15 mouse cellular contexts compared by ENCODE assay signal in the genomic region with DNA sequence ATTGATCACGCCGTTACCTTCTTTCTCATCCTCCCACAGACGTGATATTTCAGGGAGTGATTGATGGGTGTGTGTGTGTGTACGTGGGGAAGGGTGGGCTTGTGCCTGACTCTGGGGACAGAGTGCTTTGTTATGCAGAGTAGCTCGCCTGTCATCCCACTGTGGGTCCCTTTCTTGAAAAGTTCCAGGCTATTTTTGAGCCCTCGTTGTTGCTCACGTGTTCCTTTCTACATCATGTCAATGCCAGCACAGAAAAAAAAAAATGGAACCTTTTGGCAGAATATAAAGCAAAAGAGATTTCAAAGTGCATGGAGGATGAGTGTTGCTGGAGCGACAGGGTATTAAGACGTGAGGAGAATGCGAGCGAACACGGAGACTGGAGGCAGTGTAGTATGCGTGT.
DNase-seq lines count a peak whose midpoint lies in the region; ATAC-seq lines count a peak whose summit lies in the region.
"Had no signal": no experiment of that assay in that cellular context is flagged by ENCODE, and none has a peak within 500 bp of the region (broad histone marks: within the 10 kb centered on the region; RNA-seq: fewer than 3 reads in every experiment).

No protein-coding gene starts in this region.

- H3K4me2 ChIP-seq in midbrain, embryonic 11.5 days: no peak overlapping the region
- H3K4me2 ChIP-seq in forebrain, embryonic 16.5 days (ENCODE audit: low read length): no peak overlapping the region
- no peak overlapping the region; the same call in 1 of the 2 replicates for H3K4me2 ChIP-seq in hindbrain, embryonic 16.5 days (ENCODE audit: low read length)
- H3K4me2 ChIP-seq: neural tube, embryonic 12.5 days had no signal

- no peak for ATAC-seq in midbrain, embryonic 11.5 days (ENCODE audit: low FRiP score)
- ATAC-seq in forebrain, embryonic 16.5 days: peak; percentile 51
- ATAC-seq in hindbrain, embryonic 16.5 days: no peak

- H3K4me1 ChIP-seq in midbrain, embryonic 10.5 days: peaks cover 26% of the 10 kb centered on the region
- peaks cover 13% of the 10 kb centered on the region for H3K4me1 ChIP-seq in midbrain, embryonic 11.5 days (ENCODE audit: control insufficient read depth, insufficient read depth, low read length)
- H3K4me1 ChIP-seq in forebrain, embryonic 16.5 days (replicated peaks; ENCODE audit: control insufficient read depth, insufficient read depth, low read length): peaks cover 25% of the 10 kb centered on the region
- peaks cover 29% of the 10 kb centered on the region for H3K4me1 ChIP-seq in hindbrain, embryonic 16.5 days (ENCODE audit: control insufficient read depth, insufficient read depth, low read depth, low read length)

- no peaks in the 10 kb centered on the region for H3K36me3 ChIP-seq in midbrain, embryonic 10.5 days
- H3K36me3 ChIP-seq in midbrain, embryonic 11.5 days (ENCODE audit: control insufficient read depth, insufficient read depth, low read length): no peaks in the 10 kb centered on the region
- H3K36me3 ChIP-seq in forebrain, embryonic 16.5 days (ENCODE audit: control insufficient read depth, insufficient read depth): no peaks in the 10 kb centered on the region
- H3K36me3 ChIP-seq in hindbrain, embryonic 16.5 days (ENCODE audit: control insufficient read depth, insufficient read depth, low read length): no peaks in the 10 kb centered on the region
- H3K36me3 ChIP-seq: G1E; neural tube, embryonic 12.5 days had no signal

- H3K4me3 ChIP-seq in midbrain, embryonic 10.5 days: no peak overlapping the region
- no peak overlapping the region for H3K4me3 ChIP-seq in midbrain, embryonic 11.5 days (ENCODE audit: low read depth, low read length)
- H3K4me3 ChIP-seq in forebrain, embryonic 16.5 days (replicated peaks; ENCODE audit: low read length): no peak overlapping the region
- no peak overlapping the region for H3K4me3 ChIP-seq in hindbrain, embryonic 16.5 days (ENCODE audit: low read length)
- H3K4me3 ChIP-seq: neural tube, embryonic 12.5 days had no signal

- H3K27me3 ChIP-seq in midbrain, embryonic 10.5 days (ENCODE audit: low read depth, poor library complexity, severe bottlenecking): no peaks in the 10 kb centered on the region
- no peaks in the 10 kb centered on the region for H3K27me3 ChIP-seq in midbrain, embryonic 11.5 days (ENCODE audit: control insufficient read depth, insufficient read depth, low read length)
- no peaks in the 10 kb centered on the region for H3K27me3 ChIP-seq in forebrain, embryonic 16.5 days (replicated peaks; ENCODE audit: control insufficient read depth, insufficient read depth, low read length)
- H3K27me3 ChIP-seq in hindbrain, embryonic 16.5 days (replicated peaks; ENCODE audit: control insufficient read depth, insufficient read depth, low read length): no peaks in the 10 kb centered on the region
- H3K27me3 ChIP-seq: neural tube, embryonic 12.5 days had no signal

- no peak for DNase-seq in midbrain, embryonic 10.5 days (ENCODE audit: low spot score)
- DNase-seq in midbrain, embryonic 11.5 days (ENCODE audit: low spot score, missing footprints): no peak
- DNase-seq in telencephalon, adult 2 months (ENCODE audit: low read depth, low spot score): peak; percentile 48
- no peak for DNase-seq in cerebellum, postnatal 10 days
- no peak for DNase-seq in heart, postnatal 4 days
- DNase-seq: cerebellum, postnatal 14 days; gastrocnemius, postnatal 14 days; lung, adult 18-20 months; lung, postnatal 4 days; right cerebral cortex, postnatal 25 days; thymus, postnatal 25 days had no signal

- no peak overlapping the region for H3K9ac ChIP-seq in midbrain, embryonic 11.5 days (ENCODE audit: low read length)
- H3K9ac ChIP-seq in forebrain, embryonic 16.5 days (replicated peaks; ENCODE audit: low read depth, low read length): no peak overlapping the region
- H3K9ac ChIP-seq in hindbrain, embryonic 16.5 days (ENCODE audit: low read depth, low read length): 0 out of 2 replicates have a peak overlapping the region, but pooled peaks have one; percentile 9
- H3K9ac ChIP-seq: neural tube, embryonic 12.5 days had no signal

- WGBS in midbrain, embryonic 10.5 days: 71% methylated on average over 13 of the region's 13 CpGs
- WGBS in midbrain, embryonic 11.5 days: 55% methylated on average over 13 of the region's 13 CpGs
- 26% methylated on average over 13 of the region's 13 CpGs for WGBS in forebrain, embryonic 16.5 days
- 26% methylated on average over 13 of the region's 13 CpGs for WGBS in hindbrain, embryonic 16.5 days

- 0 out of 2 replicates have a peak overlapping the region, but pooled peaks have one; percentile 23 for H3K27ac ChIP-seq in midbrain, embryonic 10.5 days (replicated peaks)
- H3K27ac ChIP-seq in midbrain, embryonic 11.5 days (ENCODE audit: low read depth, low read length): no peak overlapping the region
- H3K27ac ChIP-seq in forebrain, embryonic 16.5 days (ENCODE audit: low read length): 0 out of 2 replicates have a peak overlapping the region, but pooled peaks have one; percentile 0
- H3K27ac ChIP-seq in hindbrain, embryonic 16.5 days (ENCODE audit: low read depth, low read length): no peak overlapping the region
- H3K27ac ChIP-seq: neural tube, embryonic 12.5 days had no signal

- no peaks in the 10 kb centered on the region for H3K9me3 ChIP-seq in midbrain, embryonic 10.5 days (replicated peaks)
- no peaks in the 10 kb centered on the region for H3K9me3 ChIP-seq in midbrain, embryonic 11.5 days (ENCODE audit: control insufficient read depth, low read length)
- H3K9me3 ChIP-seq in forebrain, embryonic 16.5 days (ENCODE audit: control insufficient read depth, low read length): no peaks in the 10 kb centered on the region
- no peaks in the 10 kb centered on the region for H3K9me3 ChIP-seq in hindbrain, embryonic 16.5 days (ENCODE audit: control insufficient read depth, low read length)
- H3K9me3 ChIP-seq: neural tube, embryonic 12.5 days had no signal

Comparison
In these comparisons a context has a peak if more than half of its experiments do, and no peak if none do; other contexts are left out.
1. H3K27ac ChIP-seq: peak in midbrain, embryonic 10.5 days (single experiment) and forebrain, embryonic 16.5 days (single experiment); none in midbrain, embryonic 11.5 days (single experiment) and hindbrain, embryonic 16.5 days (single experiment).